Mouse (Mus musculus) erythroblast, embryonic 14.5 days (primary cell): ENCODE measurements around the gene Gnaz.

Source experiments
- GATA1 ChIP-seq: IDR thresholded peaks from 2 replicates; pipeline ENCODE4 v1.6.1; 2012; ENCODE audit warnings: low read length, inconsistent platforms, mixed read lengths
- TAL1 ChIP-seq: IDR thresholded peaks from 3 replicates; pipeline ENCODE4 v1.6.1; 2012; ENCODE audit warnings: low read length, inconsistent platforms, mixed read lengths

- TF ChIP-seq TAL1 (no peak), GATA1 (no peak)
Measured at GRCm38 (mm10) chr10:74967651-74968267, 782 bp downstream of the Gnaz start.
